Mouse (Mus musculus) heart, embryonic 13.5 days (tissue): ENCODE measurements around the gene Nfasc. TPM values are rescaled to one million over a fixed set of nuclear protein-coding genes. Genes with fewer than 3 reads are reported as not detected.

Experiments used
- ATAC-seq: fragments of 200-750 bp; cut with Nextera tagmentation; 2 replicates; pipeline ENCODE4 v1.8.0; 2017; ENCODE audit warnings: moderate TSS enrichment; ENCODE audit not compliant: insufficient number of reproducible peaks, low FRiP score, low TSS enrichment; ENCODE audit errors: extremely low read depth
- H3K27ac ChIP-seq: fragments of 300-500 bp; sonication (generic); replicated peaks from 2 replicates; pipeline ENCODE4 v1.5.1; 2015; ENCODE audit warnings: moderate library complexity, mild to moderate bottlenecking, inconsistent platforms
- H3K27me3 ChIP-seq: fragments of 300-500 bp; sonication (generic); replicated peaks from 2 replicates; pipeline ENCODE4 v1.6.1; 2015; ENCODE audit warnings: mild to moderate bottlenecking, inconsistent platforms
- H3K36me3 ChIP-seq: fragments of 300-500 bp; sonication (generic); 2 replicates; pipeline ENCODE4 v1.6.1; 2015; ENCODE audit warnings: mild to moderate bottlenecking, inconsistent platforms
- H3K4me1 ChIP-seq: fragments of 300-500 bp; sonication (generic); 2 replicates; pipeline ENCODE4 v1.6.1; 2015; ENCODE audit warnings: inconsistent platforms
- H3K4me2 ChIP-seq: fragments of 300-500 bp; sonication (generic); 2 replicates; pipeline ENCODE4 v1.6.1; 2015; ENCODE audit warnings: inconsistent platforms, mild to moderate bottlenecking, moderate library complexity
- H3K4me3 ChIP-seq: fragments of 300-500 bp; sonication (generic); 2 replicates; pipeline ENCODE4 v1.5.1; 2015; ENCODE audit warnings: moderate library complexity, mild to moderate bottlenecking, inconsistent platforms
- H3K9ac ChIP-seq: fragments of 300-500 bp; sonication (generic); 2 replicates; pipeline ENCODE4 v1.6.1; 2015; ENCODE audit warnings: inconsistent platforms, mild to moderate bottlenecking, moderate library complexity
- H3K9me3 ChIP-seq: fragments of 300-500 bp; sonication (generic); 2 replicates; pipeline ENCODE4 v1.6.1; 2016; ENCODE audit warnings: inconsistent platforms
- WGBS: fragments of 180-500 bp; shearing (Covaris S2); methylation state at CpG from one replicate; pipeline ENCODE4 v1.1.7; 2015; ENCODE audit warnings: mixed read lengths; 5-methylcytosine and 5-hydroxymethylcytosine counted together
- polyA plus RNA-seq: library from polyadenylated mRNA; unstranded; fragments of >200 nt; fragmentation: Nextera tagmentation; extraction: Ambion mirVana; gene quantifications from 2 replicates; pipeline ENCODE4 v1.2.1, GENCODE M21; 2015

The Nfasc gene
- polyA plus RNA-seq, 1 experiment from 2014 or later: 0.29 TPM

- no peak overlapping the region for H3K4me2 ChIP-seq
- no peak overlapping the region for H3K4me3 ChIP-seq
- no peak for ATAC-seq
Measured at GRCm38 (mm10) chr1:132765222-132765621, 23.6 kb upstream of the Nfasc start.

GRCm38 (mm10) chr1:132759390-132759789 is 17.8 kb upstream of the Nfasc start:
- 55% methylated on average over 6 of the region's 6 CpGs for WGBS
- no peaks in the 10 kb centered on the region for H3K36me3 ChIP-seq
- H3K4me3 ChIP-seq: no peak overlapping the region
- H3K4me1 ChIP-seq: peaks cover 5% of the 10 kb centered on the region; the same call in 1 of the 2 replicates
- H3K4me2 ChIP-seq: peak overlapping the region; percentile 72
- H3K9ac ChIP-seq: no peak overlapping the region
- peaks cover 19% of the 10 kb centered on the region for H3K27me3 ChIP-seq
- H3K9me3 ChIP-seq: no peaks in the 10 kb centered on the region
- ATAC-seq: no peak
- H3K27ac ChIP-seq: no peak overlapping the region

More at GRCm38 (mm10) chr1:132765222-132765621, 23.6 kb upstream of the Nfasc start:
- Histone ChIP-seq H3K36me3 (no peaks in the 10 kb centered on the region), H3K27ac (no peak overlapping the region), H3K9ac (no peak overlapping the region), H3K27me3 (peaks cover 37% of the 10 kb centered on the region), H3K4me1 (peaks cover 8% of the 10 kb centered on the region), H3K9me3 (no peaks in the 10 kb centered on the region)
- 77% methylated on average over 10 of the region's 10 CpGs for WGBS

GRCm38 (mm10) chr1:132758656-132759370 is 17.2 kb upstream of the Nfasc start:
- WGBS: 7% methylated on average over 24 of the region's 24 CpGs
- peak overlapping the region; percentile 42 for H3K4me3 ChIP-seq

GRCm38 (mm10) chr1:132755211-132755610 is 13.6 kb upstream of the Nfasc start:
- Histone ChIP-seq H3K4me3 (no peak overlapping the region), H3K4me1 (peaks cover 5% of the 10 kb centered on the region; the same call in 1 of the 2 replicates), H3K36me3 (no peaks in the 10 kb centered on the region), H3K27me3 (peaks cover 22% of the 10 kb centered on the region; the same call in 1 of the 2 replicates), H3K9ac (no peak overlapping the region), H3K27ac (no peak overlapping the region), H3K9me3 (no peaks in the 10 kb centered on the region), H3K4me2 (no peak overlapping the region)
- ATAC-seq: no peak
- WGBS: 40% methylated on average over 4 of the region's 4 CpGs

More at GRCm38 (mm10) chr1:132758656-132759370, 17.2 kb upstream of the Nfasc start:
- Histone ChIP-seq H3K9me3 (no peaks in the 10 kb centered on the region), H3K27me3 (peaks cover 19% of the 10 kb centered on the region), H3K36me3 (no peaks in the 10 kb centered on the region), H3K9ac (peak overlapping the region; percentile 65), H3K27ac (no peak overlapping the region), H3K4me1 (peaks cover 5% of the 10 kb centered on the region; the same call in 1 of the 2 replicates), H3K4me2 (peak overlapping the region; percentile 72)
- ATAC-seq: no peak

DNA sequence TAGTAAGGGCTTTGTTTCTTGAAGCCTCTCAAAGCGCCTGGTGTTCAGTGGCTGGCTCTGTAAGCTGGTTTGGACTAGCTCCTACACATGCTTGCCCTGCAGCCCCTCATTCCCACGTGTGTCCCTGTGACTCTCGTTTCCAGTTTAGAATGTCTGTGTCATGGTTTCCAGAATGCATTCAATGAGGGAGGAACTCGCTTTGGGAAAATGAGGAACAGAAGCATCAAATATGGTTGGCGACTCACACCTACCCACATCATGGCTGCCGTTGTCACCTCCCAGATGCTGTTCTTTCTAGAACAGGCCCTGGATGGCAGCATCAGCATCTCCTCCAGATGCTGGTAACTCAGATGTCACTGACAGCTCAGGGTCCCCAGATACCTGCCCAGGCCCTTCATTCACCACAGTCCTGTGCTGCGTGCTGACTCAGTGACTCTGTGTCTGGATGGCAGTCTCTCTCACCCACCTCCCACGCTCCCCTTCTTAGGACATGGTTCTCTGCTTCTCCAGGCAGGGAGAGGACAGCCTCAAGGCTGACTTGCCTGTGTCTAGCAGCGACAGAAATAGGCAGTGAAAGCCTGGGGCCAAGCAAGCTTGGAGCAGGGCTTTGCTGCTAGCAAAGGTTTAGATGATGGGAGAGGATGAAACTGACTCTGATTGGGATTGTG is 7.8 kb upstream of the Nfasc start:
- H3K4me2 ChIP-seq: no peak overlapping the region

GRCm38 (mm10) chr1:132746302-132746701 is 4.7 kb upstream of the Nfasc start:
- no peak for ATAC-seq
- Histone ChIP-seq H3K4me3 (no peak overlapping the region), H3K9ac (no peak overlapping the region), H3K36me3 (no peaks in the 10 kb centered on the region), H3K4me2 (no peak overlapping the region), H3K27me3 (peaks cover 42% of the 10 kb centered on the region), H3K27ac (no peak overlapping the region; the same call in 1 of the 2 replicates), H3K4me1 (peaks cover 18% of the 10 kb centered on the region), H3K9me3 (no peaks in the 10 kb centered on the region)
- 44% methylated on average over 9 of the region's 9 CpGs for WGBS

More for the DNA sequence above, 7.8 kb upstream of the Nfasc start:
- ATAC-seq: no peak
- Histone ChIP-seq H3K27me3 (peaks cover 20% of the 10 kb centered on the region; the same call in 1 of the 2 replicates), H3K4me3 (no peak overlapping the region), H3K9ac (no peak overlapping the region), H3K4me1 (peaks cover 12% of the 10 kb centered on the region), H3K9me3 (no peaks in the 10 kb centered on the region), H3K36me3 (no peaks in the 10 kb centered on the region), H3K27ac (no peak overlapping the region)
- WGBS: 73% methylated on average over 9 of the region's 9 CpGs

- 42% methylated on average over 6 of the region's 6 CpGs for WGBS
- Histone ChIP-seq H3K36me3 (no peaks in the 10 kb centered on the region), H3K4me2 (no peak overlapping the region), H3K9me3 (no peaks in the 10 kb centered on the region), H3K4me1 (peaks cover 20% of the 10 kb centered on the region), H3K27me3 (peaks cover 49% of the 10 kb centered on the region), H3K4me3 (no peak overlapping the region), H3K9ac (no peak overlapping the region), H3K27ac (no peak overlapping the region)
- ATAC-seq: no peak
Measured at GRCm38 (mm10) chr1:132745636-132746035, 4.0 kb upstream of the Nfasc start.

DNA sequence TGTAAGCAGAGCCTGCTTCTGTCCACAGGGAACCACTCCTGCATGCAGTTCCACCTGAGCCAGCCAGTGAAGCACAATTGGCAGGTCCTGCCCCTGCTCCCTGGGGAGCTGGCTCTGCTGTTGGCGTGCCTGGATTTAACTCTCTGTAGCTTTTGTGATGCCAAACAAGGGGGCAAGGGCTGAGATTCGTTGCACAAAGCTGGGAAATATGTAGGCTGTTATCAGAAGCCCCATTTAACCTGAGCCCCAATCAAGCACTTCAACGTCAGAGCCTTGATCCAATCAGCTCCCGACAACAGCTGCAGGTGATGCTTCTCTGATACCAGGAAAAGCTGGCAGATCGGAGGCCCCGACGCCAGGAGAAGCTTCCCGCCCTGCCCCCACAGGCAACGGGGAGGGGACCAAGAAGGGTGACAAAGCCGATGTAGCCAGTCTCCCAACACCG is 2.5 kb downstream of the Nfasc start:
- Histone ChIP-seq H3K4me1 (peaks cover 8% of the 10 kb centered on the region), H3K4me3 (no peak overlapping the region), H3K36me3 (no peaks in the 10 kb centered on the region), H3K27me3 (peaks cover 96% of the 10 kb centered on the region), H3K9me3 (no peaks in the 10 kb centered on the region), H3K27ac (no peak overlapping the region), H3K9ac (no peak overlapping the region), H3K4me2 (peak overlapping the region; percentile 5; the same call in 1 of the 2 replicates)
- ATAC-seq: no peak
- WGBS: 4% methylated on average over 11 of the region's 11 CpGs

DNA sequence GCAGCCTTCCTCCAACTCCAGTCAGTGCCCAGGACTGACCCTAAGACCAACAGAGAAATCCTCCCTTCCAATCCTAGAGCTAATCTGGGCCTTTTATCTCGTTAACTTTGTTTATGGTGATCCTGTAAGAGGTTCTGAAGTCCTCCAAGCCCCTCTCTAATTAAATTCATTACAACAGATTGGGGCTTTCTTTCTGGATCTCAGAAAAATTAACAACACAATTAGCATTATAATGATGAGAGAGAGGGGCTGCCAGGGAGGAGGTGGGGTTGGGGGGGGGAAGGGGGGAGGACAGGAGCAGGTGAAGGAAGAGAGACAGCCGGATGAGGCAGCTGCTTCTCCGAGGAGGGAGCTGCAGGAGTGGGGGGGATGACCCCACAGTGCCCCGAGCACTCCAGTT is 5.4 kb downstream of the Nfasc start:
- Histone ChIP-seq H3K36me3 (no peaks in the 10 kb centered on the region), H3K27ac (no peak overlapping the region), H3K9ac (no peak overlapping the region), H3K9me3 (no peaks in the 10 kb centered on the region), H3K4me2 (no peak overlapping the region), H3K27me3 (peaks cover 84% of the 10 kb centered on the region), H3K4me3 (no peak overlapping the region), H3K4me1 (peaks cover under 1% of the 10 kb centered on the region; the same call in 1 of the 2 replicates)
- 23% methylated on average over 4 of the region's 4 CpGs for WGBS
- no peak for ATAC-seq

DNA sequence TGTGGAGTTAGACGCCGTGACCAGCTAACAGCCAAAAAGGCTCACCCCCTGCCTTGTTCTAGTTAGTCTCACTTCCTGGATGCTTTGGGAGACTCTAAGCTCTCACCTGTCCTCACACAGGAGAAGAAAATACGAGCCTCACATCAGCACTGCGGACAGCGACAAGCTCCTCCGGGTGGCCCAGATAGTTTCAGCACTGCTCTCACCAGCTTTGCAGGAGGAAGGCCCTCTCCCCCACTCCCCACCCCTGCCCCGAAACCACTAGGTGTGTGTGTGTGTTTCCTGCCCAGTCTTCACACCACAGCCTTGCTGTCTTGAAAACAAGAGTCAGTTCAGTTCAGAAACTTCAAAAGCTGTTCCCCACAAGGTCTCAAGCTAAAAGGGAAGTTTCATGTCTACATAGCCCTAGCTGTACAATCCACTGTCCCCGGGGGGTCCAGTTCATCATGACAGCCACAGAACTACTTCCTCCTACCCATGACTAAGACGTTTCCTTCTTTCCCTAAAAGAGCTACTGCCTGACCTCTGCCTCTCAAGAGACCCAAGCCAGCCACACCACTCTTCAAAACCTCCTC is 7.6 kb downstream of the Nfasc start:
- H3K27ac ChIP-seq: no peak overlapping the region
- H3K36me3 ChIP-seq: no peaks in the 10 kb centered on the region
- H3K4me3 ChIP-seq: no peak overlapping the region
- no peaks in the 10 kb centered on the region for H3K4me1 ChIP-seq
- H3K4me2 ChIP-seq: no peak overlapping the region
- 25% methylated on average over 9 of the region's 9 CpGs for WGBS
- no peak for ATAC-seq
- H3K9me3 ChIP-seq: no peaks in the 10 kb centered on the region
- peaks cover 62% of the 10 kb centered on the region for H3K27me3 ChIP-seq
- H3K9ac ChIP-seq: no peak overlapping the region

DNA sequence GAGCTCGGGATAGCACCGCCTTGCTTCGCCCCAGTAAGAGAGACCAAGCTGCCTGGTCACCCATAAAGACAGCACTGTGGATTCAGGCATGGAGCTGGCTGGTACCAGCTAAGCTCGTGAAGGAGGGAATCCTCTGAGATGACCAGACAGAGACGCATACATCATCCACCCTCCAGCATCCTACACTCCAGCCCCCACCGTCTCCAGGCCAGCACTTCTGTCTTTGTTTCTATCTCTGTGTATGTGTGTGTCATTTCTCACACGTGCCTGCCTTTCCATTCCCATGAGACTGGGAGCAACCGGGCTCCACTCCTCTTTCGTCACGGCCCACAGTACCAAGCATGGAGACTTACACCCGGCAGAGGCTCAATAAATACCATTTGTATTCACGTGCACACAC is 9.3 kb downstream of the Nfasc start:
- WGBS: 70% methylated on average over 12 of the region's 12 CpGs

More for the DNA sequence above, 9.3 kb downstream of the Nfasc start:
- peaks cover 46% of the 10 kb centered on the region for H3K27me3 ChIP-seq
- H3K36me3 ChIP-seq: no peaks in the 10 kb centered on the region
- no peak overlapping the region for H3K9ac ChIP-seq
- H3K4me3 ChIP-seq: no peak overlapping the region
- H3K27ac ChIP-seq: no peak overlapping the region
- H3K4me2 ChIP-seq: no peak overlapping the region
- no peaks in the 10 kb centered on the region for H3K4me1 ChIP-seq
- no peak for ATAC-seq
- H3K9me3 ChIP-seq: no peaks in the 10 kb centered on the region
